Mouse (Mus musculus): ENCODE measurements around the gene 1700086D15Rik.

DNA sequence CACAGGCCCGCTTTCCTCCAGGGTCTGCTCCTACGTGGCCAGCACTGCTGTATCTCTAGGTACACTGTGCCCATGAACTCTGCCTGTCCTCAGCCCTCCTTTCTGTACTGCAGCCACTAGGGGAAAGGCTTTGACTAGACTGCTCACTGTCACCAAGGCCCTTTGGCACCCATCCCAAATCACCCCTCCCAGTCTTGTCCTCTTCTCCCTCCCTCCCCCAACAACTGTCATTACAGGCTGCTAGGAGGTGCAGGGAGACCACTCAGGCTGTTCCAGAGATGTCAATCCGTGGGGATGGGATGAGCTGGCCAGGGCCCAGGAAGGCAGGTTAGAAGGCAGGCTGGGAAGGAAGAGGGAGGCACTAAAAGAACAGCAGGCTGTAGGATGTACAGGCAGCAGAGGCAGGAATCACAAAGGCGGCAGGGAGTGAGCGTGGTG lies 51.9 kb downstream of the 1700086D15Rik start:
- TF ChIP-seq CTCF (IDR thresholded peaks at IDR 0.05; ENCODE audit: extremely low read depth, insufficient read depth, insufficient read length, insufficient replicate concordance): no peak
- TF ChIP-seq POLR2A (IDR thresholded peaks at IDR 0.05; ENCODE audit: low read depth, low read length): no peak
